Mouse (Mus musculus): ENCODE results near the gene Pja2.
"Not testable (repeated sequence)": the region's sequence is repeated elsewhere in the genome, so short reads cannot be mapped to it uniquely, and the experiment has no call there.

DNA sequence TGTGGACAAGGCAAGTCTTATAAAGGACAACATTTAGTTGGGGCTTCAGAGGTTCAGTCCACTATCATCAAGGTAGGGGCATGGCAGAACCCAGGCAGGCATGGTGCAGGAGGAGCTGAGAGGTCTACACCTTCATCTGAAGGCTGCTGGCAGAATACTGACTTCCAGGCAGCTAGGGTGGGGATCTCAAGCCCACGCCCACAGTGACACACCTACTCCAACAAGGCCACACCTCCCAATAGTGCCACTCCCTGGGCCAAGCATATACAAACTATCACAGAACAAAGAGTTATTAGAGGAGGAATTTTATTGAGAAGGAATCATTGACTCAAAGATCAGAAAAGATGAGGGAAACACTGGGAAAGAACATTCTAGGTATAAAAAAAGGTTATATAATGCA lies 17.2 kb downstream of the Pja2 start:
- not testable (repeated sequence) for TF ChIP-seq POLR2AphosphoS5 (IDR thresholded peaks at IDR 0.05; ENCODE audit: insufficient replicate concordance, low read depth, low read length); CTCF (IDR thresholded peaks at IDR 0.05; ENCODE audit: low read depth, low read length); GATA1 (IDR thresholded peaks at IDR 0.05; ENCODE audit: borderline replicate concordance, low read length); GATA2 (IDR thresholded peaks at IDR 0.05; ENCODE audit: borderline replicate concordance, low read depth, low read length); TAL1 (conservative IDR thresholded peaks at IDR 0.05; ENCODE audit: low read depth, low read length)
